Comparison of ENCODE assay signal across 8 mouse cellular contexts in genomic region chr2:32353007-32353542, GRCm38 (mm10). TPM values are rescaled to one million over a fixed set of nuclear protein-coding genes. Genes with fewer than 3 reads are reported as not detected.
DNase-seq lines count a peak whose midpoint lies in the region; ATAC-seq lines count a peak whose summit lies in the region.

Gene Dnm1 (minus strand): TSS chr2:32353338.

- peak; percentile 83 for DNase-seq in T-cell, adult 2 months (ENCODE audit: low spot score)
- DNase-seq in cerebellum, postnatal 25 days: peak; percentile 99 to 100
- DNase-seq in frontal cortex, postnatal 36 days (ENCODE audit: low spot score in 2 of 2): peak; percentile 95 to 98
- DNase-seq in hindbrain, embryonic 14.5 days (ENCODE audit: low spot score): peak; percentile 96
- peak; percentile 94 to 95 for DNase-seq in layer of hippocampus, postnatal 36 days
- DNase-seq in lung, postnatal 25 days (ENCODE audit: low spot score): peak; percentile 86
- DNase-seq in retina, embryonic 14.5 days (ENCODE audit: low spot score): peak; percentile 94
- peak; percentile 93 for DNase-seq in thymus, postnatal 4 days

- H3K27ac ChIP-seq in hindbrain, embryonic 14.5 days: peak within 1 kb of the TSS; percentile 97

- peak; percentile 71 for ATAC-seq in hindbrain, embryonic 14.5 days (ENCODE audit: low FRiP score)

- H3K9me3 ChIP-seq in hindbrain, embryonic 14.5 days (ENCODE audit: control insufficient read depth, low read length): no peaks in the 10 kb centered on the region

- no peaks in the 10 kb centered on the region for H3K27me3 ChIP-seq in hindbrain, embryonic 14.5 days (ENCODE audit: control insufficient read depth, insufficient read depth, low read length)

- under 1% methylated on average over 62 of the region's 63 CpGs for WGBS in hindbrain, embryonic 14.5 days

- peak within 1 kb of the TSS; percentile 89 for H3K4me3 ChIP-seq in hindbrain, embryonic 14.5 days (replicated peaks; ENCODE audit: low read length)

- H3K36me3 ChIP-seq in hindbrain, embryonic 14.5 days (replicated peaks; ENCODE audit: control insufficient read depth, insufficient read depth): peaks cover 14% of the 10 kb centered on the region

- H3K4me1 ChIP-seq in hindbrain, embryonic 14.5 days (replicated peaks; ENCODE audit: control insufficient read depth, insufficient read depth, low read length): peaks cover 24% of the 10 kb centered on the region

- peak within 1 kb of the TSS; percentile 76 for H3K4me2 ChIP-seq in hindbrain, embryonic 14.5 days (replicated peaks)

- peak within 1 kb of the TSS; percentile 96 for H3K9ac ChIP-seq in hindbrain, embryonic 14.5 days

RNA-seq across cellular contexts. Expression of gene Dnm1, which starts in this region (rescaled TPM):
- polyA plus RNA-seq in hindbrain, embryonic 14.5 days (2014; fragmentation: Nextera tagmentation; extraction: Ambion mirVana): 123 and 132 TPM in 2 replicates
- 1,000 to 10,000 TPM; 1,246 to 1,312 TPM for total RNA-seq in layer of hippocampus, postnatal 36 days (2021)

Comparison
In these comparisons a context has a peak if more than half of its experiments do, and no peak if none do; other contexts are left out.
1. Peak in every context shown above with its lines: DNase-seq, ATAC-seq, H3K4me3 ChIP-seq and H3K27ac ChIP-seq.